Mouse (Mus musculus) cerebral cortex, adult 2 months (tissue): ENCODE data around the gene Slc15a1.

ENCODE experiments used
- WGBS: fragments of 180-500 bp; shearing (Covaris S2); methylation state at CpG from one replicate; pipeline ENCODE4 v1.1.7; 2018; 5-methylcytosine and 5-hydroxymethylcytosine counted together

Gene Slc15a1

GRCm38 (mm10) chr14:121450504-121451423 is 54.3 kb downstream of the Slc15a1 start:
- 19% methylated on average over 18 of the region's 18 CpGs for WGBS

- WGBS = 32% methylated on average over 9 of the region's 9 CpGs
Observed at GRCm38 (mm10) chr14:121446951-121447350, 58.1 kb downstream of the Slc15a1 start.

GRCm38 (mm10) chr14:121445194-121445593 is 59.9 kb downstream of the Slc15a1 start:
- 28% methylated on average over 8 of the region's 8 CpGs for WGBS

- WGBS = 88% methylated on average over 6 of the region's 6 CpGs
Observed at GRCm38 (mm10) chr14:121440807-121441206, 64.2 kb downstream of the Slc15a1 start.

- WGBS = 72% methylated on average over 6 of the region's 6 CpGs
Observed at GRCm38 (mm10) chr14:121437026-121437425, 68.0 kb downstream of the Slc15a1 start.

GRCm38 (mm10) chr14:121436455-121436854 is 68.6 kb downstream of the Slc15a1 start:
- 90% methylated on average over 3 of the region's 3 CpGs for WGBS

- WGBS = 36% methylated on average over 6 of the region's 6 CpGs
Observed at GRCm38 (mm10) chr14:121435794-121436193, 69.3 kb downstream of the Slc15a1 start.

- 88% methylated on average over 7 of the region's 7 CpGs for WGBS
Observed at GRCm38 (mm10) chr14:121431261-121431660, 73.8 kb downstream of the Slc15a1 start.

GRCm38 (mm10) chr14:121429854-121430535 is 75.1 kb downstream of the Slc15a1 start:
- 89% methylated on average over 17 of the region's 17 CpGs for WGBS

- 84% methylated on average over 4 of the region's 4 CpGs for whole genome bisulfite sequencing
Observed at GRCm38 (mm10) chr14:121428148-121428547, 76.9 kb downstream of the Slc15a1 start.

GRCm38 (mm10) chr14:121425004-121425793 is 79.9 kb downstream of the Slc15a1 start:
- 86% methylated on average over 7 of the region's 7 CpGs for WGBS

- WGBS = 51% methylated on average over 7 of the region's 7 CpGs
Observed at GRCm38 (mm10) chr14:121423341-121423751, 81.7 kb downstream of the Slc15a1 start.

GRCm38 (mm10) chr14:121422664-121423340 is 82.2 kb downstream of the Slc15a1 start:
- 70% methylated on average over 4 of the region's 4 CpGs for WGBS

GRCm38 (mm10) chr14:121422000-121422399 is 83.1 kb downstream of the Slc15a1 start:
- WGBS = 93% methylated on average over 4 of the region's 4 CpGs

- 68% methylated on average over 5 of the region's 5 CpGs for WGBS
Observed at GRCm38 (mm10) chr14:121417594-121417993, 87.5 kb downstream of the Slc15a1 start.

- 90% methylated on average over 11 of the region's 12 CpGs for WGBS
Observed at GRCm38 (mm10) chr14:121416626-121417319, 88.3 kb downstream of the Slc15a1 start.

GRCm38 (mm10) chr14:121414635-121415241 is 90.3 kb downstream of the Slc15a1 start:
- 84% methylated on average over 6 of the region's 6 CpGs for WGBS

GRCm38 (mm10) chr14:121413726-121414125 is 91.3 kb downstream of the Slc15a1 start:
- 98% methylated on average over 1 of the region's 1 CpGs for WGBS
